ENCODE assay signal across 8 mouse cellular contexts in genomic region chr15:84216461-84217084, GRCm38 (mm10). TPM values are rescaled to one million over a fixed set of nuclear protein-coding genes. Genes with fewer than 3 reads are reported as not detected.
DNase-seq lines count a peak whose midpoint lies in the region; ATAC-seq and TF ChIP-seq lines count a peak whose summit lies in the region.
"Had no signal": no experiment of that assay in that cellular context is flagged by ENCODE, and none has a peak within 500 bp of the region (broad histone marks: within the 10 kb centered on the region; RNA-seq: fewer than 3 reads in every experiment).

No protein-coding gene starts in this region.

- H3K9ac ChIP-seq in embryonic facial prominence, embryonic 12.5 days, result no peak overlapping the region
- H3K9ac ChIP-seq in kidney, embryonic 14.5 days (ENCODE audit: low read depth, low read length), result no peak overlapping the region
- no peak overlapping the region for H3K9ac ChIP-seq in midbrain, postnatal 0 days (replicated peaks; ENCODE audit: low read length, poor library complexity, severe bottlenecking)

- H3K4me3 ChIP-seq in layer of hippocampus, adult 2 months, result no peak overlapping the region
- no peak overlapping the region for H3K4me3 ChIP-seq in embryonic facial prominence, embryonic 12.5 days
- H3K4me3 ChIP-seq in kidney, embryonic 14.5 days (ENCODE audit: low read length), result no peak overlapping the region
- H3K4me3 ChIP-seq in midbrain, postnatal 0 days (ENCODE audit: low read depth, low read length), result no peak overlapping the region

- peak overlapping the region; percentile 68 for H3K27ac ChIP-seq in layer of hippocampus, adult 2 months
- 0 out of 2 replicates have a peak overlapping the region, but pooled peaks have one; percentile 18 for H3K27ac ChIP-seq in embryonic facial prominence, embryonic 12.5 days
- peak overlapping the region; percentile 57; the same call in 1 of the 2 replicates for H3K27ac ChIP-seq in kidney, embryonic 14.5 days (ENCODE audit: low read depth, low read length)
- peak overlapping the region; percentile 27; the same call in 1 of the 2 replicates for H3K27ac ChIP-seq in midbrain, postnatal 0 days (ENCODE audit: low read depth, low read length)

- ATAC-seq in embryonic facial prominence, embryonic 12.5 days (ENCODE audit: insufficient number of reproducible peaks, insufficient read depth, low FRiP score, low TSS enrichment), result no peak
- peak; percentile 14; the same call in 1 of the 2 replicates for ATAC-seq in kidney, embryonic 14.5 days (ENCODE audit: low FRiP score, low TSS enrichment)
- no peak for ATAC-seq in midbrain, postnatal 0 days (ENCODE audit: low FRiP score)

- no peaks in the 10 kb centered on the region for H3K27me3 ChIP-seq in embryonic facial prominence, embryonic 12.5 days
- no peaks in the 10 kb centered on the region for H3K27me3 ChIP-seq in kidney, embryonic 14.5 days (ENCODE audit: control insufficient read depth, insufficient read depth, low read length)
- H3K27me3 ChIP-seq in midbrain, postnatal 0 days (ENCODE audit: insufficient read depth, low read length), result no peaks in the 10 kb centered on the region

- H3K4me2 ChIP-seq in embryonic facial prominence, embryonic 12.5 days (replicated peaks), result no peak overlapping the region
- no peak overlapping the region for H3K4me2 ChIP-seq in kidney, embryonic 14.5 days (replicated peaks; ENCODE audit: low read depth, low read length)
- H3K4me2 ChIP-seq in midbrain, postnatal 0 days (ENCODE audit: low read depth, low read length, poor library complexity, severe bottlenecking), result no peak overlapping the region

- DNase-seq in layer of hippocampus, adult 2 months (ENCODE audit: low spot score in 2 of 2), result no peak
- DNase-seq in layer of hippocampus, postnatal 14 days (ENCODE audit: low spot score in 2 of 2), result no peak
- no peak for DNase-seq in midbrain, postnatal 0 days (ENCODE audit: low spot score)
- no peak for DNase-seq in urinary bladder, adult 2 months (ENCODE audit: low spot score)
- DNase-seq in cerebellum, adult 18-20 months, result no peak

- peaks cover 15% of the 10 kb centered on the region for H3K36me3 ChIP-seq in embryonic facial prominence, embryonic 12.5 days
- peaks cover 9% of the 10 kb centered on the region for H3K36me3 ChIP-seq in kidney, embryonic 14.5 days (ENCODE audit: control insufficient read depth, insufficient read depth, low read length)
- H3K36me3 ChIP-seq in midbrain, postnatal 0 days (ENCODE audit: insufficient read depth, low read length), result peaks cover 8% of the 10 kb centered on the region

- TF ChIP-seq CTCF in layer of hippocampus, adult 2 months (conservative IDR thresholded peaks at IDR 0.05), result no peak
- TF ChIP-seq CTCF in midbrain, postnatal 0 days (IDR thresholded peaks at IDR 0.05), result no peak

- WGBS in embryonic facial prominence, embryonic 12.5 days, result 8% methylated on average over 7 of the region's 7 CpGs
- 11% methylated on average over 7 of the region's 7 CpGs for WGBS in kidney, embryonic 14.5 days
- 35% methylated on average over 7 of the region's 7 CpGs for WGBS in midbrain, postnatal 0 days

- H3K4me1 ChIP-seq in embryonic facial prominence, embryonic 12.5 days, result peaks cover 67% of the 10 kb centered on the region
- peaks cover 42% of the 10 kb centered on the region for H3K4me1 ChIP-seq in kidney, embryonic 14.5 days (ENCODE audit: control insufficient read depth, insufficient read depth, low read length)
- peaks cover 2% of the 10 kb centered on the region; the same call in 1 of the 2 replicates for H3K4me1 ChIP-seq in midbrain, postnatal 0 days (ENCODE audit: insufficient read depth, low read length)

- H3K9me3 ChIP-seq in embryonic facial prominence, embryonic 12.5 days, result no peaks in the 10 kb centered on the region
- no peaks in the 10 kb centered on the region for H3K9me3 ChIP-seq in kidney, embryonic 14.5 days (ENCODE audit: control insufficient read depth, low read length)
- H3K9me3 ChIP-seq in midbrain, postnatal 0 days (ENCODE audit: low read length), result no peaks in the 10 kb centered on the region

RNA-seq across cellular contexts. Expression of gene Parvb, which starts 15.3 kb away (rescaled TPM):
- 10 to 100 TPM; 29.9 to 34.0 TPM for total RNA-seq in layer of hippocampus, adult 2 months (2021)
- 10 to 100 TPM; 56.7 to 57.8 TPM for total RNA-seq in layer of hippocampus, postnatal 14 days (2021)
- 4.3 and 6.0 TPM in 2 replicates for polyA plus RNA-seq in embryonic facial prominence, embryonic 12.5 days (2016; fragmentation: Nextera tagmentation; extraction: Ambion mirVana)
- 3.9 TPM in 2 replicates for polyA plus RNA-seq in kidney, embryonic 14.5 days (2014; fragmentation: Nextera tagmentation; extraction: Ambion mirVana)
- total RNA-seq in midbrain, postnatal 0 days (2014; rRNA removed), result 9.6 and 14.0 TPM in 2 replicates
- polyA plus RNA-seq in midbrain, postnatal 0 days (2015; fragmentation: Nextera tagmentation; extraction: Ambion mirVana), result 4.3 and 5.8 TPM in 2 replicates
- 5.7 and 7.6 TPM in 2 replicates for polyA plus RNA-seq in urinary bladder, adult 2 months (2012; rRNA removed)

RNA-seq across cellular contexts. Expression of gene Samm50, which starts 24.5 kb away (rescaled TPM):
- 100 to 1,000 TPM in 1 of 2 experiments, 10 to 100 TPM in 1; 93.6 to 102 TPM for total RNA-seq in layer of hippocampus, adult 2 months (2021)
- 10 to 100 TPM; 88.3 to 89.8 TPM for total RNA-seq in layer of hippocampus, postnatal 14 days (2021)
- polyA plus RNA-seq in embryonic facial prominence, embryonic 12.5 days (2016; fragmentation: Nextera tagmentation; extraction: Ambion mirVana), result 108 and 116 TPM in 2 replicates
- polyA plus RNA-seq in kidney, embryonic 14.5 days (2014; fragmentation: Nextera tagmentation; extraction: Ambion mirVana), result 81.5 and 88.8 TPM in 2 replicates
- total RNA-seq in midbrain, postnatal 0 days (2014; rRNA removed), result 38.9 and 39.7 TPM in 2 replicates
- 88.1 and 90.9 TPM in 2 replicates for polyA plus RNA-seq in midbrain, postnatal 0 days (2015; fragmentation: Nextera tagmentation; extraction: Ambion mirVana)
- 15.2 and 28.2 TPM in 2 replicates for polyA plus RNA-seq in urinary bladder, adult 2 months (2012; rRNA removed)

RNA-seq across cellular contexts. Expression of gene Pnpla3, which starts 48.9 kb away (rescaled TPM):
- total RNA-seq in layer of hippocampus, adult 2 months (2021), result 1 to 10 TPM; 7.3 to 8.1 TPM
- total RNA-seq in layer of hippocampus, postnatal 14 days (2021), result 10 to 100 TPM in 1 of 2 experiments, 1 to 10 TPM in 1; 9.2 to 11.3 TPM
- 1.3 and 1.7 TPM in 2 replicates for polyA plus RNA-seq in embryonic facial prominence, embryonic 12.5 days (2016; fragmentation: Nextera tagmentation; extraction: Ambion mirVana)
- 0.14 and 0.49 TPM in 2 replicates for polyA plus RNA-seq in kidney, embryonic 14.5 days (2014; fragmentation: Nextera tagmentation; extraction: Ambion mirVana)
- total RNA-seq in midbrain, postnatal 0 days (2014; rRNA removed), result 6.9 and 7.3 TPM in 2 replicates
- polyA plus RNA-seq in midbrain, postnatal 0 days (2015; fragmentation: Nextera tagmentation; extraction: Ambion mirVana), result 5.1 and 5.4 TPM in 2 replicates
- polyA plus RNA-seq in urinary bladder, adult 2 months (2012; rRNA removed), result 10.0 and 23.6 TPM in 2 replicates
- total RNA-seq: common myeloid progenitor, adult 5-6 weeks had no signal

Comparison
In these comparisons a context has a peak if more than half of its experiments do, and no peak if none do; other contexts are left out.
1. H3K27ac ChIP-seq: peak in every context shown above with its lines; median percentile 68 in layer of hippocampus, adult 2 months; 57 in kidney, embryonic 14.5 days; 27 in midbrain, postnatal 0 days; 18 in embryonic facial prominence, embryonic 12.5 days.